Mouse (Mus musculus) embryo, embryonic 11 days (tissue): Measurements from ENCODE around the gene Unc93b1.

Experiments used
- DNase-seq: peaks from one replicate; pipeline ENCODE4 v3.0.0-alpha.2; 2015

The Unc93b1 gene

DNA sequence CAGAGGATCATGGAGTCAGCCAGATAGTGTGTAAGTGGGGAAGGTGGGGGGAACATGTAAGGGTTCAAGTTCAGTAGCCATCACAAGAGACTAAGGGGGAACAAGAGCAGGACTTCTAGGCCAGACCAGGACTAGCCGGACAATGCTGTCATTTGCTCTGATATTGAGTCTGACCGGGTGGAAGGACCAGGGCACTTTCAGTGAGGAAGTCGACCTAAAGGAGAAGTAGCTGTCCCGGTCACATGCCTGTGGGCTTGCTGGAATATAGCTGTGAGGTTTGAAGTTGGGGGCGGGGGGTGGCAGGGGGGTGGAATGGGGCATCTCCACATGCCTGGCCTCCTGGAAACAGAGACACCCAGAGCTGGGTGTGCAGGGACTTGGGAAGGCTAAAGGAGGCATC, 20.5 kb upstream of the Unc93b1 start:
- DNase-seq, result no peak

DNA sequence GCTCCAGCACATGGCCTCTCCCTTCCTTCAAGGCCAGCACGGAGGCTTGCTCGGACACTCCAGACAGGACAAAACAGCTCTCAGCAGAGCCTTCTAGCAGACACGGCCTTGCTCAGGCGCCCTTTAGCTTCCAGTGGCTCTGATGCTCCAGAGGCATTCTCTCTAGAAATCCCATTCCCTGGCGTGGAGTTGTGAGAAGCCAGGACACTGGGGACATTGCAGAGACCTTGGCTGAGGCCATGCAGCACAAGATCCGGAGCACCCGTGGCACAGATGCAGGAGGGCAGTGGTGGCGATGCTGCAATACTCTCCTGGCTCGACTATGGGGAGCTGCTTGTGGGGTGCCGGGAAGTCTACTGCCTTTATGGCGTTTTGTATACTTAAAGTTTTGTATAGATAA, 18.3 kb upstream of the Unc93b1 start:
- DNase-seq, result no peak

DNA sequence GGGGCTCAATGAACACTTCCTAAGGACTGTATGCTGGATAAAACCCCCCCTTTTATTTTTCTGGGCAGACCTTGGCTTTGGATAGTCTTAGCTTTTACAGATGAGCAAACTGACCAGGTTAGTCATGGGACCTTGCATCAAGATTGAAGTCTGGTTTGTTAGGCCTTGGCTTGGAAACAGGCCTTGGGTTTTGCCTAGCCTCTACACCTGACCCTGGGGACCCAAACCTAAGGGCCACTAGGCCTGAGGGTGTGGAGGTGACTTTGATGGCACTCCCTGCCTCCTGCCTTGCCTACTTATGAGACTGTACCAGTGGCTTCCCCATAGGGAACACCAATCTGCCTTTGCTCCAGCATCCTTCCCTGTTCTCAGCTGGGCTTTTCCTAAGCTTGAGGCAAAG, 15.1 kb upstream of the Unc93b1 start:
- no peak for DNase-seq

DNA sequence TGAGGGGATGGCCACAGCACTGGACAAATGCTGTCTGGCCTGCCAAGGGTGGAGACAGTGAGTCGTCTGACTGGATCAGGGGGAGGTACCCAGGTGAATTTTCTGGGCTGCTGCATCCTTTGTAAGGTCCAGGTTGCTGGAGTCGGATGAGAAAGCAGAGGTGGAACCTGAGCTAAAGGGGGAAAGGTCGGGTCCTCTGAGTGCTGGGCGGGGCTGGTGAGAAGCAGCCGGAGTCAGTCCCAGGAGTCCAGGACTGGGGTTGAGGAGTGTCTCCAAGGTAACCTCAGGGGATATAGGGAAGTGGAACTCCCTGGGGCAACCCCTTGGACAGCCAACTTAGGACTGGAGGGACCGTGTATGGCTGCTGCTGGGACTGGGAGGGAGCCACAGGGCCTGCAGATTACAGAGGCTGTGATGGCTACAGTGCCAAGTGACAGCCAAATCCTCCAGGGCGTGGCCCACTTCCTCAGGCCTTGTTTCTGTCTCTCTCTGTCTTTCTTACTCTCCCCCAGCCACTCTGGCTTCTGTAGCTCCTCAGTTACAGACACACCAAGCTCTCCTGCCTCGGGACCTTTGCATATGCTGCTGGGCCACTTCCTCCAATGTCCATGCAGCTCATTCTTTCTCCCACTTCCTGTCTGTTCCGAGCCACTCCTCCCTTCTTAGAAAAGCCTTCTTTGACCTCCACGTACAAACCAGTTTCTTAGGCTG, 12.2 kb upstream of the Unc93b1 start:
- DNase-seq, result no peak

DNA sequence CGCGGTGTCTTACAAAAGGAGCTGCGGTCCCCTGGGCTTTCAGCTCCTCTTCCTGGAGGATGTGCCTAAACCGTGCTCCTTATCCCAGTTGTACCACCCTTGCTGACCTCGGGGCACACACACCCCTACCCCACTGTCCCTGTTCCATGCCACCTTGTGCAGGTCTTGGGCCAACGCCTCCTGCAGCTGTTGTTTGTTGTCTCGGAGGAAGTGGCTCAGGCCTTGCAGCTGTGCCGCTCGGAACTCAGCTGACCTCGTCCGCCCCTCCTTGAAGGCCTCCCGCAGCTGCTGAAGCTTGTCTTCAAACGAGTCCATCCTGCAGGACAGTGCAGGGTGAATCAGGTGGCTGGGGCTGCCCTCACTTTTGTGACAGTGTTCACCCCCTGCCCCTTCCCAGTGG, 11.4 kb upstream of the Unc93b1 start:
- DNase-seq, result peak; percentile 30

DNA sequence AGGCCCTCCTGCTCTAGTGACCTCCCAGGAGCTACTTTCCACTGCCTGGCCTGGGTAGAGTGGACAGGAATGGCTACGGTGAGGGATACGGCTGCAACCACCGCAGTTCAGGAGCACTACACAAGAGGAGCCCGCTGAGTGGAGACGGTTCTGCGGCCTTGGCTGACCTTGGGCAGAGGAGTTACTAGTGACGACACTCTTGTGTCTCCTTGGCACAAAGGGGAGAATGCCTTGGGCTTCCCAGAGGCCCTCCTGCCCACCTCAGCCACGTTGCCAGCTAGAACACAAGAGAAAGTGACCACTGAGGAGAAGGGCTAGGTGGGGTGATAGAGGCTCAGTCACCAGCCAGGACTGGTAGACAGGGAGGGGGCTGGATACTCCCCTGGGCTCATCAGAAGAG, 10.8 kb upstream of the Unc93b1 start:
- no peak for DNase-seq

DNA sequence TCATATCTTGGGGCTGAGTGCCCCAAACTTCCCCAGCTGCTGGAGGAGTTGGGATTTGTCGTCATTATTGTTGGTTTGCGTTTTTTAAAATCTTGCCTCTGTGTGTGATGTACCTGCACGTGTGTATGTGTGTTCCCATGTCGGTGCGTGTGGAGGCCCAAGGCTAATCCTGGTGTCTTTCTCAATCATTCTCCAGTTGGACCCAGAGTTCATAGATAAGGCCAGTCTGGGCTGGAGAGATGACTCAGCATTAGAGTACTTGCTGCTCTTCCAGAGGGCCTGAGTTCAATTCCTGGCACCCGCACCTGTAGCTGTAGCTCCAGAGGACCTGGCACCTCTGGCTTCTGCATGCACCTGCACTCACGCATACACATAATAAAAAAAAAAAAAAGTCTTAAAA, 10.1 kb upstream of the Unc93b1 start:
- no peak for DNase-seq

DNA sequence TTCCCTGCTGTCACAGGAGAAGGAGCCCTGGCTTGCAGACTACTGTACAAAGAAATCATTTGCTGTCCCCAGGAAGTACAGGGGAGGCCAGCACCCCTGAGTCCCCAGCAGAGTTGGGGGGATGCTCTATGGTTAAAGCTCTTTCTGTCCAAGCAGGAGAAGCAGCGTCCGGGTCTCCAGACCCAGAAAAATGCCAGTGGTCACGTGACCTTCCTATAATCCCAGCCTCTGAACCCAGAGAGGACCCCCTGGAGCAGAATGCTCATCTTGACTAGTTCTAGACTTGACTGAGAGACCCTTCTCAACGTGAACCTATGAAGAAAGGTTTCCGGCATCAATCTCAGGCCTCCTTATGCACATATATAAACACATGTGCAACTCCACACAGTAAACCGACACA, 9.1 kb upstream of the Unc93b1 start:
- no peak for DNase-seq

DNA sequence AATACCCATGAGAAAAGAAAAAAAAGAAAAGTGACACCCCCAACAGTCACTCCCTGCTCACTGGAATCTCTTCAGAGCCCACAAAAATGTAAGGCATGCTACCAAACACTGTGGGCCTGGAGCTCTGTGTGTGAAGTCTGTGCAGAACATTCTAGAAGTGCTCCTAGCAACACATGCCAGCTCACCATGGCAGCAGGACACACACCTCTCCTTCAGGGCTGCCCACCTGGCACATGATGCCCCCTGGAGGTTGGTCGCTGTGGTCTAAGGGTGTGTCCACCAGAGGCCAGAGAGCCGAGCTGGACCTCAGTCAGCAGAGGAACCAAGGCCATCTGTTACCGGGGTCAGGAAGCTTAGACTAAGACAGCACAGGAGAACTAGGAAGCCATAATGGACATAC, 8.7 kb upstream of the Unc93b1 start:
- no peak for DNase-seq

DNA sequence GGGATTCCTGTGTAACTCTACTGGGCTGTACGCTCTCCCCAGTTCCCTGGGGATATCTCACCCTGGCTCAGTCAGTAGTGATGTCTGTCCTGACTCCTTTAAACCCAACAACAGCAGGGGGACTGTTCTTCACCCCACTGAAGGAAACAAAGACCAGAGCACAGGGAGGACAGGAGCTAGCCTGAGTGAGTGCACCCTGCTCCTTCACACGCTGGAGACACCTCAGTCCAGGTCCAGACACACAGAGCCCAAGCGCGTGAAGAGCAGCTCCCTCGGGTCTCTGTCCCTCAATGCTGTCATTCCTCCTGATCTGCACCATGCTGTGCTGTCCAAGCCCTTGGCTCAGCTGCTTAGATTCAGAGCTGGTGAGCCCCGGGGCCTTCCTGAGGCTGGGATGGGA, 8.3 kb upstream of the Unc93b1 start:
- no peak for DNase-seq

DNA sequence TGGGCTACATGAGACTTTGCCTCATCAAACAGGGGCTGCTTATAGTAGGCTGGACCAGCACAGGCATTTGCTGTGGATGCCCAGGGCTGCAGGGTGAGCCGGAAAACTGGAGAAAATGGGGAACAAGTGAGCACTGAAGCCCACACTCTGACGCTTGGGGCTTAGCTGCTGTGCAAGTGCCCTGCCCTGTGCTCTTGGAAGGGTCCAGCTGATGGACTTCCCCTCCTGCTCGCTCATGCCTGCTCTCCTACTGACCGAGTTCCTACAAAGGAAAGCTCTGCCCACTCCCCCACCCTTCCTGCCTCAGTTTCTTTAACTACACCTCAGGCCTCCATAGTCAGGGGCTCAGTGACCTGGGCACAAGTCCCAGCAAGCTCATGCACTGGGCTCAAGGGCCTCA, 7.0 kb upstream of the Unc93b1 start:
- no peak for DNase-seq

DNA sequence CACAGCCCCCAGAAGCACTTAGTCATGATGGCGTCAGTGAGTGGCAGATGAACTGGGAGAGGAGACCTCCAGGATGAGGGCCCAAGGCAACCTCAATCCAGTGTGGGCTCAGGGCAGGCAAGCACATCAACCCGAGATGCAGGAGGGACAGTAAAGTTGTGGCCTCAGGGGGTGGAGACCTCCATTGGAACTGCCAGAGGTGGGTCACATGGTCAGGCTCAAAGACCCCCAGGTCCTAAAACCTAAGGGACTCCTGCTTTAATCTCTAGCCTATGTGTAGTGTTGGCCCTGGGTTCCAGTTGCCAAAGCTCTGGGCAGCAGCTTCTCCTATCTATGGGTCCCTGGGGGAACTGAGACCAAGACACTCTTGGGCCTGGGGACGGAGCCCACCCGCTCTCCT, 6.2 kb upstream of the Unc93b1 start:
- no peak for DNase-seq

DNA sequence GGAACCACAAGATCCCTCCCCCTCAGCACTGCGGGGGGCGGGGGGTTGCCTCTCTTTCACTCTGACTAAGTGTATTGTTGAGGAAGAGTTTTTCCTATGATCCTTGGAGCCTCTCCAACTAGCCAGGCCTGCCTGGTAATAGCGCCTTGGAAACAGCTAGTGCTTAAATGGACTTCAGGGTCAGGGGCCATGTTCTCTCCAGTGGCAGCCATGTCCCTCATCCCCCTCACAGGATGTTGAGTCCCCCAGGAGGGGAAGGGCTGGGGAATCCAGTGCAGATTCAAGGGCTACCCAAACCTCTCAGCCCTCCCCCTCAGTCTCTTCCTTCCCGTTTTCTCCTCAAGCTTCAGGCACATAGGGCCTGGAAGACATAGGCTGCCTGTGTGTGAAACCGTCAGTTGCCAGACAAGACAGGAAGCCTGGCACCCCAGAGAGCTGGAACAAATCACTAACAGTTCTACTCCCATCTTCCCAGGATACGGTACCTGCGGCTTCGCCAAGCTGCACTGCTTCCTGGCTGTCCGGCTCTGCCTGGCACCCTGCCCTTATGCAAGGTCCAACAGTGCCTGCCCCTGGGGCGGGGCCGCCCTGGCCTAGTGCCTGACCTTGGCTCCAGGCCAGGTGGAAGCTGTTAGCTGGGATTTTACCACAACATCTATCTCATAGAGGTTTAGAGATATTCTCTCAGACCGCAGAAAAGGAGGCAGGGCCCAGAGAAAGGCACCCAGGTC, 5.6 kb upstream of the Unc93b1 start, which contains the start of gene Aldh3b1:
Gene Aldh3b1 (minus strand): TSS at position 598 of the 731 bp plus-strand sequence.
- DNase-seq, result peak; percentile 17

DNA sequence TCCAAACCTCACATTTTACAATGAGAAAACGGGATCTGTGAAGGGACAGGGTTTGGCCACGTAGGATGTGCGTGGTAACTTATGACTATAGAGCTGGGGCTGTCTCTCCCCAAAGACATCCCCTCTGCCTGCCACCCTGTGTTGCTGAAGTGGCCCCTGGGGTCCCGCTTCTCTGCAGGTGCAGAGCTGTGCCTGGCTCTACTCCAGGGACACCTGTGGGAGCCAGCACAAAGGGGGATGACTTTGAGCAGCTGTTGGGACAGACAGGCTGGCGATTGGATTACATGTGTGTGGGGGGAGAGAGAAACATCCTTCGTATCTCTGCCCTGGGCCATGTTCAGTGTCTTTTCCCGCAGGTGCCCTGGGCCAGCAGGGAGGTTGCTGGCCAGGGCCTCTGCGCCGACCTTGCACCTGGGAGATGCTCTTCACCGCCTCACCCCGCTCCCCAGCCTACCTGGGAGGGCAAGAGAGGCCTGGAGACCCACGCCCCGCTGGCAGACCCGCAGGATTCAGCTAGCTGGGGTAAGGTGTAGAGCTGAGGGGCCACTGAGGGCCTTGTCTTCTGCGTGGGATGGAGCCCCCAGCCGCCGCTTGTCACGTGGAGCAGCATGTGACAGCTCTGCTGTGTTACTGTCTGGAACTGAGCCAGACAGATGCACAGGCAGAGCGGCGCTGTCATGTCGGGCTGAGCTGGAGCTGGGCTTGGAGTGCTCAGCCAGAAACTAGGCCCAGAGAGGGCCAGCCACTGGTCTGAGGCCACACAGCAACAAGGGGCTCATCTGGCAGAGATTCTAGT, 4.5 kb upstream of the Unc93b1 start:
- DNase-seq, result no peak

DNA sequence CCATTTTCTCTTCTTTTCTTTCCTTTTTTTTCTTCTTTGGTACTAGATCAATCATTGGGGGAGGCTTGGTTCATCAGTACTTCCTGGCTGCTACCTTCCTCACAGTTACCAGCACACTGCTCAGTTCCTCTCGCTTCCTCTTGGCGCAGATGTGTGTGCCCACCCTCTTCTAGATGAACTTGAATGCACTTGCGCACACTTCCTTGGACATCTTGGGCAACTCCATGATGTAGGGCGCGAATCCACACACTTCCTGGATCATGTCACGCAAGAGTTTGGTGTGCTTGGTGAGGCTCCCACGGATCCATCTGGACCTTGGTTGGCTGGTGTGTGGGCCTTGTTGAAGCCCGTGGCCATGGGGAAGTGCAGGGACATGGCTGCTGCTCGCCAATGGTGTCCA, 3.3 kb upstream of the Unc93b1 start:
- no peak for DNase-seq

DNA sequence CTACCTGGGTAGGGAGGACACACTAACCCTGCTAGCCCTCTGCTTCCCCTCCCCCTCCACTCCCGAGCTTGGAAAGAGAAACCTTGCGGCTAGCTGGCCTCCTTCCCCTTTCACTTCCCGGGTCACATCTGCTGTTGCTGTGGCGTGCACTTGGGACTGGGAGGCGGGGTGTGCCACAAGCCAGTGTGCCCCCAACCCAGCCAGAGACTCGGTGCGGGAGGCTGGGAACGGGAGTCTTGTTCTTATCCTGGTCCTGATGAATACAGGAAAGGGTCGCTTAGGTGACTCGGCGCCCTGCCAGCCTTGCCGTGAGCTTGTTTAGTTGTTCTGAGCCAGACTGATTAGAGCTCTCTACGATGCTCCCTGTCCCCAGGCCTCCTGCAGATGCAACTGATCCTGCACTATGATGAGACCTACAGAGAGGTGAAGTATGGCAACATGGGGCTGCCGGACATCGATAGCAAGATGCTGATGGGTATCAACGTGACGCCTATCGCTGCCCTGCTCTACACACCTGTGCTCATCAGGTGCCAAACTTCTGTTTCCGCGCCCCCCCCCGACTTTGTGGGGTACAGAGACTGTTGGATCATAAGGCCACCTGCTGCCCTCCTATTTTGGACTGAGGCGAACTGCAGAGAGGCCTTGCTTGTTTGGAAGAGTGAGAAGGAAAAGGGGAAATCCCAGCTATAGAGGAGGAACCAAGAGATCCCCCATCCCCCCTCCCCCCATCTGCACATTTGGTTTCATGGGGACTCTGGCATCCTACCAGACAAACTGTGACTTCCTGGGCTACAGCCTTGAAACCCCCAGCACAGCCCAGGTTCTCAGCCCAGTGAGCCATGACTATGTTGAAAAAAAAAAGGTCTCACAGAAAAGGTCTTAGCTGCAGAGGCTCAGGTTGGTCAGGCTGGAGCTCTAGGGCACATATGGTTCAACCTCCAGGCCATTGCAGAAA, 1.2 kb downstream of the Unc93b1 start:
- DNase-seq, result peak; percentile 65

DNA sequence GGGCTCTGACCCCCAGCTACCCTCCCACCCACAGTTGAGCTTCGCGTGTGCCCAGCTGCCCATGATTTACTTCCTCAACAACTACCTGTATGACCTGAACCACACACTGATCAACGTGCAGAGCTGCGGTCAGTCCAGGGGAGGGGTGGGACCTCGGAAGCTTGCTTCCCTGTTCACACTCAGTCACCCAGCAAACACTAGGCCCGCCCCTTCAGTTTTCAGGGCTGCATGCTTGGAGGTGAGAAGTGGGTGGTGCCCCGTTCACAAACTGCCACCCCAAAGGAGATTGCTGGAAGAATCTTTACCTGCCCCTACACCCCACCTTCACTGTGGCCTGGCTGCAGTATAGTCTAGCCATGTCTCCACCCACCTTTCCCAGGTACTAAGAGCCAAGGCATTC, 7.3 kb downstream of the Unc93b1 start:
- no peak for DNase-seq

DNA sequence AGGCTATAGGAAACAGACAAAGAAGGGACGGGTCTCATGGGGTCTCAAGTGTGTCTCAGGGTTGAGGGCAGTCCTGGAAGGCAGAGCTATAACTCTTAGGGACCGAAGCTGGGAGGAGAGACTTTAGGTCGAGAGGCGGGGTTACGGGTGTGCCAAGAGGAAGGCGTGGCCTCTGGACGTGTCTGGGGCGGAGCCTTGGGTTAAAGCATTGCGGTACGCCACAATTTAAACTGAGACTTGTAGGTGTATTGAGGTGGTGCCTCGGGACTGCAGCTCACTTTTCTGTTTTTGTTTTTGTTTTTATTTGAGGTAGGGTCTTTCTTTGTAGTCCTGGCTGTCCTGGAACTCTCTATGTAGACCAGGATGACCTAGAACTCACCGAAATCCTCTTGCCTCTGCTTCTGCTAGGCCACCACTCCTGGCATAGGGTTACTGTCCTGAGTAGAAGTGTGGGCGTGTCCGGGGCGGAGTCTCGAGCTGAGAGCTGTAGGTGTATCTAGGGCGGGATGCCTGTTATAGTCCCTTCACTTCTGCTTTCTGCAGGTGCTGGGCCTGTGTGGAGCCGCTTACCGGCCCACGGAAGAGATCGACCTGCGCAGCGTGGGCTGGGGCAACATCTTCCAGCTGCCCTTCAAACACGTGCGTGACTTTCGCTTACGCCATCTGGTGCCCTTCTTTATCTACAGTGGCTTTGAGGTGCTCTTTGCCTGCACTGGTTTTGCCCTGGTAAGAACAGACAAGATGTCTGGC, 8.2 kb downstream of the Unc93b1 start:
- peak; percentile 20 for DNase-seq

DNA sequence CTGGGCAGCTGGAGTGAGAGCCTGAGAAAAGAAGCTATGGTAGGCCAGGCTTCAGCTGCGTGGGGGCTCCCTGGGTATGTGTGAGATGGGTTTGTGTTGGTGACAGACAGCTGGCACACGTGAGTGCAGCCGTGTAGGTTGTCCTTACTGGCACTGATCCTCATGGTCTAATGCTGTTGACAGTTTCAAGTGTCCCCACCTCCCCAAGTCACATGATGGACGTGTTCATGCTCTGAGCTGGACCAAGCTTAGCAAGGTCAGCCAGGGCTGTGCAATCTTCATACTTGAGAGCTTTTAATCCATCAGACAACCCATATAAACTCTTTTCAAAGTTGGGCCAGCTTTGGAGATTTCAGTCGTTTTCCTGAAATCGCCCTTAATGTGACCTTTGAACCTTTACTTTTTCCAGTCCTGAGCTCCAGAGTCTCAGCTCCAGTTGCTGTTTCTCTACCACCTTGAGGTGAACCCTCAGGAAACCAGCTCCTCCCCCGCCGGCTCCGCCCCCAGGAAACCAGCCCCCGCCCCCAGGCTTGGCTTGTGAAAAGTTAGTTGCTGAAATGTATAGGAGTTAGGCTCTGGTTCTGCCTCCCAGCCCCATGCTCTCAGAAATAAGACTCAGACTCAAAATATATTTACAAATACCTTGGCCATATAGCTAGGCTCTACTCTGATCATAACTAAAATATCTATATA, 11.0 kb downstream of the Unc93b1 start:
- no peak for DNase-seq

DNA sequence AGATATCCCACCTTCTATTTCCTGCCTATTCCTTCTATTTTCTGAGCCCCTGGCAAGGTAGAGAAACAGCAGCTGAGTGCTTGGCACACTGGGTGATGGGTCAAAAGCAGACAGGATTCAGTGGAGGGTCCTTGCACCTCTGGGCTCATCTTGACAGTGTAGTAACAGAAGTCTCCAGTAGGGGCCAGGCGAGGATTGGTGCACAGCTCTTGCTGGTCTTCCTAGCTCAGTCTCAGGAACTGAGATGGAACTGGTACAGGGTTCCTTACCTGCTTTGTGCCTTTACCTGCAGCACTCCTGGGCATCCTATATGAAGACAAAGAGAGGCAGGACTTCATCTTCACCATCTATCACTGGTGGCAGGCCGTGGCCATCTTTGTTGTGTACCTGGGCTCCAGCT, 11.7 kb downstream of the Unc93b1 start:
- DNase-seq, result peak; percentile 77

DNA sequence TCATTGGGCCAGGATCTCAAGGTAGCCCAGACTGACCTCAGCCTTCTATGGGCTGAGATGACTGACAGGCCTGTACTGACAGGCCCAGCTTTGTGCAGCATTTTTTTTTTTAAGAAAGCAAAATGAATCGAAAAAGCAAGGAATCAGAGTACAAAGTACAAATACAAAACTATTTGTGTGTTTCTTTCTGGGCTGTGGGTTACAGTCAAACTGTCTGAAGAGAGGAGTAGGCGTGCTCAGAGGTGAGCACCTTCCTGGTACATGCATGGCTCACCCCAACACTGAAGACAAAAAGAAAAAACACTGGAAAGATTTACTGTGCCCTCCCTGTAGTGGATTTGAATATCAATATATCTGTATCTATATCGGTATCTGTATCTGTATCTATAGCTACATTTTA, 12.8 kb downstream of the Unc93b1 start:
- DNase-seq, result no peak
